Mouse (Mus musculus): ENCODE data around the gene B4galt1. TPM values are rescaled to one million over a fixed set of nuclear protein-coding genes. Genes with fewer than 3 reads are reported as not detected.

Gene B4galt1
- polyA plus RNA-seq, 1 experiment from 2014 or later: 9.1 TPM

DNA sequence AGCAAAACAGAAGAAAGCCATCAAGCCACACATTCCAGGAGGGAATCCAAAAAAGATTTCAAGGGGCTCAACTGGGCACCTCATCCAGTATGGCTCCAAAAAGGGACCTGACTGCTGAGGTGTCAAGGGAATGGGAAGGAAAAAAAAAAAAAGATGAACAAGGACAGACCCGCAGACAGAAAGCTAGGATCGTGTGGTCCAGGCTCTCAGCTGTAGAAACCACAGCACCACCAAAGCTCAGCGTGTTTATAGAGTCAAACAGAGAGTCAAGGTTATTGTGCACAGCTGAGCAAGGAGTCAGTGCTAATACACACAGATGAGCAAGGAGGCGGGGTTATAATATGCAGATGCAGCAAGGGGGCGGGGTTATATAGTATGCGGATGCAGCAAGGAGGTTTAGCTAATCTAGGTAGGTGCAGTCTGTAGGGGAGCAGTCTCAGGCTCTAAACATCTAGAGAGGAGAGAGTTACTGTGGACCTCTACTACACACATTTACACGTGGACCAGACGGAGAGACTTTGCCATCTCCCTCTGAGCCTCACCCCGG is 68.1 kb downstream of the B4galt1 start:
- Histone ChIP-seq H3K27me3 (ENCODE audit: control insufficient read depth, insufficient read depth, low read length) (no peaks in the 10 kb centered on the region), H3K4me2 (replicated peaks) (no peak overlapping the region), H3K27ac (no peak overlapping the region), H3K36me3 (replicated peaks; ENCODE audit: control insufficient read depth, insufficient read depth) (no peaks in the 10 kb centered on the region), H3K9me3 (ENCODE audit: control insufficient read depth, low read length) (no peaks in the 10 kb centered on the region), H3K9ac (no peak overlapping the region), H3K4me1 (replicated peaks; ENCODE audit: control insufficient read depth, insufficient read depth, low read length) (no peaks in the 10 kb centered on the region), H3K4me3 (replicated peaks; ENCODE audit: low read length) (no peak overlapping the region)
- ATAC-seq (ENCODE audit: low FRiP score) (0 out of 2 replicates have a peak, but pooled peaks have one; percentile 14), DNase-seq (ENCODE audit: low spot score) (no peak)
- WGBS: 80% methylated on average over 9 of the region's 9 CpGs

DNA sequence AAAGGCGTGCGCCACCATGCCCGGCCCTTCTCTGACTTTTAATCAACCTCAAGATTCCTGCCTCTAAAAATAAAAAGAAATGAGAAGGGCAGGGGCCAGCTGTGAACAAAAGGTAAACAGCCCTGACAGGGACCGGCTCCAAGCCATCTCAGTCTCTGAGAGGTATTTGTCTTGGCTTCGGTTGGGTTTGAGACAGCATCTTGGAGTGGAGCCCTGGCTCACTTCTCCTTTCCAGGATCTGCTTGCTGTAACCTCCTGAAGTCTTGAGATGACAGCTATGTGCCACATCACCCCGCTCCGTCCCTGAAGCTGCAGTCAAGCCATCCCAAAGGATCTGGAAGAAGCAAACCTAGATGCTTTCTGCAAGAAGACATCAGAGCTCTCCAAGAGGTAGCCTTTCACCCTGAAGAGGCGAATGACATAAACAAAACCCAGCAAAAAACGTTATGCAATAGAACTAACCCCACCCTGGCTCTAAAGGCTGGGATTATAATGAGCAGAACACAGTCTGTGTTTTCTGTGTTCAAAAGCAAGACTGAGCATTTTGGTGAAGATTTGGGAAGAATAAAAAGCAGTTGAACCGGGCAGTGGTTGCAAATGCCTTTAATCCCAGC is 69.1 kb downstream of the B4galt1 start:
- Histone ChIP-seq H3K36me3 (replicated peaks; ENCODE audit: control insufficient read depth, insufficient read depth) (no peaks in the 10 kb centered on the region), H3K27ac (no peak overlapping the region), H3K4me3 (replicated peaks; ENCODE audit: low read length) (no peak overlapping the region), H3K9ac (no peak overlapping the region), H3K27me3 (ENCODE audit: control insufficient read depth, insufficient read depth, low read length) (no peaks in the 10 kb centered on the region), H3K9me3 (ENCODE audit: control insufficient read depth, low read length) (no peaks in the 10 kb centered on the region), H3K4me1 (replicated peaks; ENCODE audit: control insufficient read depth, insufficient read depth, low read length) (no peaks in the 10 kb centered on the region), H3K4me2 (replicated peaks) (no peak overlapping the region)
- ATAC-seq (ENCODE audit: low FRiP score) (no peak), DNase-seq (ENCODE audit: low spot score) (no peak)
- WGBS: 84% methylated on average over 10 of the region's 10 CpGs

DNA sequence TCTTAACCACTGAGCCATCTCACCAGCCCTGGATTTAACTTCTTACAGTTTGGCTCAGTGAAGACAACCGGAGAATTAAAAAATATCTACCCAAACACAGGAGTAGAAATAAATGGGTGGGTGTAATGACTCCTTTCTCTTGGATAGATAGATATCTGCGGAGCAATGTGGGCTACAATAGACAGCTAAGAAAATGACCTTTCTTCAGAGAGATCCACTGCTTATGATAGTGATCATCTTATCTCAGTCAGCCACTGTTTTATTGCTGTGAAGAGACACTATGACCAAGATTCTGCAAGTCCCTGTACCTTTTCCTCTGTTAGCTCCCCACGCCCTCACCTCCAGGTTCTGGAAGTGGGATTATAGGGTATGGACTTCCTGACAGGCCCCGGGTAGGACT is 70.8 kb downstream of the B4galt1 start:
- H3K4me1 ChIP-seq (replicated peaks; ENCODE audit: control insufficient read depth, insufficient read depth, low read length): no peaks in the 10 kb centered on the region
- WGBS: 97% methylated on average over 4 of the region's 4 CpGs
- no peaks in the 10 kb centered on the region for H3K27me3 ChIP-seq (ENCODE audit: control insufficient read depth, insufficient read depth, low read length)
- DNase-seq (ENCODE audit: low spot score) (no peak), ATAC-seq (ENCODE audit: low FRiP score) (no peak)
- no peaks in the 10 kb centered on the region for H3K36me3 ChIP-seq (replicated peaks; ENCODE audit: control insufficient read depth, insufficient read depth)
- no peak overlapping the region for H3K9ac ChIP-seq
- H3K4me2 ChIP-seq (replicated peaks): no peak overlapping the region
- H3K9me3 ChIP-seq (ENCODE audit: control insufficient read depth, low read length): no peaks in the 10 kb centered on the region
- H3K27ac ChIP-seq: no peak overlapping the region
- H3K4me3 ChIP-seq (replicated peaks; ENCODE audit: low read length): no peak overlapping the region

DNA sequence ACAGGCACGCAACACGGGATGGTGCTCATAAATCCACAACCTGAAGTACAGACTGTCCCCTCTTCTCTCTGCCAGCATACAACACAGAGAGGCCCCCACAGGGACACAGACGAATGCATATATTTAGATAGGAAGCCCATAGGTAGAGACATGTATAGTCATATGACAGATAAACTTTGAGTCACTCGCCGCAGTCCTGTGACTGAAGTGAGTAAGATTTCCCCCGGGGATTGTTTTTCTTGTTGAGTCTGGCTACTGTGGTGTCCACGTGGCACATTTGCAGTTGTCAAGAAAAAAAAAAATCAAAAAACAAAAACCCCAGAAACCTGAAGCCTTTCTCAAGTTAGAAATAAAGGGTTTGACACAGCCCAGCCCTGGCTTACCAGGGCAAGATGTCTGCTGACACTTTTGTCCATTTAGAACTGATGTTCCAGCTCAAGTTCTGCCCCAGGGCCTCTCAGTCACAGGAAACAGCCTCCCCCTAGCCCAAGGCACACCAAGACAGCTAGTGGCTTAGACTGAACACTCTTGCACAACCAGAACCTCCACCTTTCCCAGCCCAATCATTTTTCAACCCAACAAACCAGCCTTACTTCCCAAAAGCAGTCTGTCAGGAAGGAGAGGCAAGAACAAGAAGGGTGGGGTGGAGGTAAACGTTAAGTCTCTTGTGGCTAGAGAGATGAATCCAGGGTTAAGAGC is 71.9 kb downstream of the B4galt1 start:
- Histone ChIP-seq H3K36me3 (replicated peaks; ENCODE audit: control insufficient read depth, insufficient read depth) (no peaks in the 10 kb centered on the region), H3K4me1 (replicated peaks; ENCODE audit: control insufficient read depth, insufficient read depth, low read length) (no peaks in the 10 kb centered on the region), H3K4me3 (replicated peaks; ENCODE audit: low read length) (no peak overlapping the region), H3K4me2 (replicated peaks) (no peak overlapping the region), H3K9ac (no peak overlapping the region), H3K9me3 (ENCODE audit: control insufficient read depth, low read length) (no peaks in the 10 kb centered on the region), H3K27ac (no peak overlapping the region), H3K27me3 (ENCODE audit: control insufficient read depth, insufficient read depth, low read length) (no peaks in the 10 kb centered on the region)
- no peak for ATAC-seq (ENCODE audit: low FRiP score)
- DNase-seq (ENCODE audit: low spot score): no peak
- 78% methylated on average over 8 of the region's 8 CpGs for WGBS

DNA sequence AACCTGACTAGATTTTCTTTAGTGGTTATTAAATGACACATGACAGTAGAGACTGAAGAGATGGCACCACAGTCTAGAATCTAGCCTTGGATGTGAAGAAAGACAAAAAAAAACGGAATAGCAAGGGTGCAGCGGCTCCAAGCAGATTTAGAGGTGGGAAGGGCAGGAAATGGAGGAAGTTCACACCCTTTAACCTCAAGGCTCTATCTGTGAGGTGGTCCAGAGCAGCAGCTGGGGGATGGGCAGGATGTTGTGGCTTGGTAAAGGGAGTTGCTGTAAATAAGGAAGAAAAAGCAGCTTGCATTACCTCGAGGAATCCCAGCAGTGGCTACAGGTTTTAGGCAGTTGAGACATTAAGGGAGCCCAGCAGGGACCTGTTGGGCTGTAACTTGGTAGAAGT is 72.7 kb downstream of the B4galt1 start:
- 43% methylated on average over 3 of the region's 3 CpGs for WGBS
- DNase-seq (ENCODE audit: low spot score): no peak
- H3K4me3 ChIP-seq (replicated peaks; ENCODE audit: low read length): no peak overlapping the region
- H3K9ac ChIP-seq: no peak overlapping the region
- H3K27me3 ChIP-seq (ENCODE audit: control insufficient read depth, insufficient read depth, low read length): no peaks in the 10 kb centered on the region
- no peaks in the 10 kb centered on the region for H3K36me3 ChIP-seq (replicated peaks; ENCODE audit: control insufficient read depth, insufficient read depth)
- H3K4me2 ChIP-seq (replicated peaks): no peak overlapping the region
- no peak for ATAC-seq (ENCODE audit: low FRiP score)
- H3K4me1 ChIP-seq (replicated peaks; ENCODE audit: control insufficient read depth, insufficient read depth, low read length): no peaks in the 10 kb centered on the region
- no peak overlapping the region for H3K27ac ChIP-seq
- no peaks in the 10 kb centered on the region for H3K9me3 ChIP-seq (ENCODE audit: control insufficient read depth, low read length)

DNA sequence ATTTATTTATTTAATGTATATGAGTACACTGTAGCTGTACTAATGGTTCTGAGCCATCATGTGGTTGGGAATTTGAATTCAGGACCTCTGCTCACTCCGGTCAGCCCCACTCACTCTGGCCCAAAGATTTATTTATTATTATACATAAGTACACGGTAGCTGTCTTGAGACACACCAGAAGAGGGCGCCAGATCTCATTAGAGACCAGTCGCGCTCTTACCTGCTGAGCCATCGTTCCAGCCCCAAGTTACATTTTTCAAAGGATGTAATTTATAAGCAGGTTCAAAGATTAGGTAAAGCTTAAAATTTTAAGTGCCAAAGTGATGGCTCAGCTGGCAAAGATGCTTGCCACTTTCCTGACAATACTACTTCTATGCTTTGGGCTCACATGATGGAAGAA is 75.1 kb downstream of the B4galt1 start:
- no peak for ATAC-seq (ENCODE audit: low FRiP score)
- Histone ChIP-seq H3K27me3 (ENCODE audit: control insufficient read depth, insufficient read depth, low read length) (no peaks in the 10 kb centered on the region), H3K4me3 (replicated peaks; ENCODE audit: low read length) (no peak overlapping the region), H3K4me2 (replicated peaks) (no peak overlapping the region), H3K9ac (no peak overlapping the region), H3K4me1 (replicated peaks; ENCODE audit: control insufficient read depth, insufficient read depth, low read length) (peaks cover 4% of the 10 kb centered on the region; the same call in 1 of the 2 replicates), H3K36me3 (replicated peaks; ENCODE audit: control insufficient read depth, insufficient read depth) (no peaks in the 10 kb centered on the region), H3K27ac (no peak overlapping the region), H3K9me3 (ENCODE audit: control insufficient read depth, low read length) (no peaks in the 10 kb centered on the region)
- WGBS: 83% methylated on average over 6 of the region's 6 CpGs
- DNase-seq (ENCODE audit: low spot score): no peak

DNA sequence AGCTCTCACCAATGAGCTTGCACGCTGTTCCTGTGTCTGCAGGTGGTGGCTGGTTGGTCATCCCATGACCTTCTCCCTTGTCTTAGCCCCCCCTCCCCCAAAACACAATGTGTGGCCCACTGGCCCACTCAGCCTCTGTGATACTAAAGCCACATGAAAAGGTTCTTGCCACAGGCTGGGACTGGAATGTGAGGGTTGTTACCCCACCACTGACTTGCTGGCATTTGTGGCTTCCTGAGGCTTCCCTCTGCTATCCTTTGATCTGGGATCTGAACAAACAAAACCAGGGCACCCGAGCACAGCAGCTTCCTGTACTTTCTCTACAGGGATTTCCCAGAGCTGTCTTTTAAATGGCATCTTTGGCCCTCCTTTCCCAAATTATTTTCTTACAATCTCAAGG is 76.7 kb downstream of the B4galt1 start:
- no peaks in the 10 kb centered on the region for H3K27me3 ChIP-seq (ENCODE audit: control insufficient read depth, insufficient read depth, low read length)
- ATAC-seq (ENCODE audit: low FRiP score) (no peak), DNase-seq (ENCODE audit: low spot score) (no peak)
- H3K4me2 ChIP-seq (replicated peaks): no peak overlapping the region
- 31% methylated on average over 2 of the region's 2 CpGs for WGBS
- no peak overlapping the region for H3K9ac ChIP-seq
- no peaks in the 10 kb centered on the region for H3K9me3 ChIP-seq (ENCODE audit: control insufficient read depth, low read length)
- H3K36me3 ChIP-seq (replicated peaks; ENCODE audit: control insufficient read depth, insufficient read depth): no peaks in the 10 kb centered on the region
- H3K4me3 ChIP-seq (replicated peaks; ENCODE audit: low read length): no peak overlapping the region
- peaks cover 4% of the 10 kb centered on the region; the same call in 1 of the 2 replicates for H3K4me1 ChIP-seq (replicated peaks; ENCODE audit: control insufficient read depth, insufficient read depth, low read length)
- no peak overlapping the region for H3K27ac ChIP-seq

DNA sequence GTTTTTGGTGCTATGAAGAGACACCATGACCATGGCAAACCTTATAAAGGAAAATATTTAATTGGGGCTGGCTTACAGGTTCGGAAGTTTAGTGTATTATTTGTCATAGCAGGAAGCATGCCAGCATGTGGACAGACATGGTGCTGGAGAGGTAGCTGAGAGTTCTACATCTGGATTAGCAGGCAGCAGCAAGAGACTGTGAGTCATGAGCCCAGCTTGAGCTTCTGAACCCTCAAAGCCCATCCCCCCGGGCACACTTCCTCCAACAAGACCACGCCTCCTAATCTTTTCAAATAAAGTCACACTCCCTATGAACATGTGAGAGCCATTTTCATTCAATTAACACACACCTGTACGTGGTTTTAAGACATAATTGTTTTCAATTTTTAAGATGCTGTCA is 77.4 kb downstream of the B4galt1 start:
- DNase-seq (ENCODE audit: low spot score) (no peak), ATAC-seq (ENCODE audit: low FRiP score) (no peak)
- H3K4me1 ChIP-seq (replicated peaks; ENCODE audit: control insufficient read depth, insufficient read depth, low read length): peaks cover 4% of the 10 kb centered on the region; the same call in 1 of the 2 replicates
- no peaks in the 10 kb centered on the region for H3K36me3 ChIP-seq (replicated peaks; ENCODE audit: control insufficient read depth, insufficient read depth)
- no peak overlapping the region for H3K9ac ChIP-seq
- no peak overlapping the region for H3K4me2 ChIP-seq (replicated peaks)
- WGBS: 80% methylated on average over 4 of the region's 4 CpGs
- no peak overlapping the region for H3K27ac ChIP-seq
- no peaks in the 10 kb centered on the region for H3K27me3 ChIP-seq (ENCODE audit: control insufficient read depth, insufficient read depth, low read length)
- no peaks in the 10 kb centered on the region for H3K9me3 ChIP-seq (ENCODE audit: control insufficient read depth, low read length)
- H3K4me3 ChIP-seq (replicated peaks; ENCODE audit: low read length): no peak overlapping the region

DNA sequence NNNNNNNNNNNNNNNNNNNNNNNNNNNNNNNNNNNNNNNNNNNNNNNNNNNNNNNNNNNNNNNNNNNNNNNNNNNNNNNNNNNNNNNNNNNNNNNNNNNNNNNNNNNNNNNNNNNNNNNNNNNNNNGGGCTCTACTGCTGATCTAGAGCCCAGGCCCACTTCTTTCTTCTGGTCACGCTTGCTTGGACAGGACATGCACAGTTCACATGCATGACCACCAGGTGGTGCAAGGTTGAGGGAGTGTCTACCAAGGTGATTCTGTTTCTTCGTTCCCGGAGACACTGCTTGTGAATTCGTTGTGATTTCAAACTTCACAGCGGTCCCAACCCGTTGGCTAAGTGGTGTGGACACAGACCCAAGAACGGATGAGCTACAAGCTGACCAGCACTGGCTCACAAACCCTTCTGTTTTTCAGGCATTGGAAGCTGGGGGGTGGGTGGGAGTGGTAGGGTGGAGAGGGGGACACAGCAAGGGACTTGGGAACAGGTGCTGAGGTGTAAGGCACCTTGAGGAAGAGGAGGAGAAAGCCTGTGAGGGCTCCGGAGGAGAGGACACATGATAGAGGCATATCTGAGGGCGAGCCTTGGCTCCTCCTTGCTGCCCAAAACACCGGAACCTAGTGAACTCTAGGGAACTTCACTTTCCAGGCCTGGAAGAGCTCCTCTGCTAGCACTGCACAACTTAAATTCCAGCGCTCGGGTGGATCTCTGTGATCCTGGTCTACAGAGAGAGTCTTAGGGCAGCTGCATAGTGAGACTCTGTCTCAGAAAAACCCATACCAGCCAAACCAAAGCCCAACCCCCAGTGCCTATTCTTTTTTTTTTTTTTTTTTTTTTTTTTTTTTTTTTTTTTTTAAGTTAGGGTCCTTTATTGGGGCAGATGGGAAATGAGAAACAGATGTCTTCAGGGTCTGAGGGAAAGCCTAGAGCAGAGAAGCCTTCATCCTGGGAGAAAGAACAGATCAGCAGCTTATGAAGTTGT is 79.2 kb downstream of the B4galt1 start:
- no peak overlapping the region for H3K4me3 ChIP-seq (replicated peaks; ENCODE audit: low read length)
- H3K4me2 ChIP-seq (replicated peaks): peak overlapping the region; percentile 33
- ATAC-seq (ENCODE audit: low FRiP score): peak; percentile 60; the same call in 1 of the 2 replicates
- no peak overlapping the region for H3K27ac ChIP-seq
- no peaks in the 10 kb centered on the region for H3K36me3 ChIP-seq (replicated peaks; ENCODE audit: control insufficient read depth, insufficient read depth)
- H3K9ac ChIP-seq: 0 out of 2 replicates have a peak overlapping the region, but pooled peaks have one; percentile 2
- 24% methylated on average over 12 of the region's 12 CpGs for WGBS
- H3K4me1 ChIP-seq (replicated peaks; ENCODE audit: control insufficient read depth, insufficient read depth, low read length): peaks cover 4% of the 10 kb centered on the region; the same call in 1 of the 2 replicates
- peak; percentile 82 for DNase-seq (ENCODE audit: low spot score)
- no peaks in the 10 kb centered on the region for H3K27me3 ChIP-seq (ENCODE audit: control insufficient read depth, insufficient read depth, low read length)
- H3K9me3 ChIP-seq (ENCODE audit: control insufficient read depth, low read length): no peaks in the 10 kb centered on the region

All from hindbrain, embryonic 14.5 days (tissue).